Mouse (Mus musculus) layer of hippocampus, adult 18-20 months (tissue): ENCODE data around the gene Tead1. TPM values are rescaled to one million over a fixed set of nuclear protein-coding genes. Genes with fewer than 3 reads are reported as not detected.

Experiments
- microRNA-seq, 2 experiments: library from miRNA; unstranded; fragments of <30 nt; microRNA quantifications; one replicate each; pipeline ENCODE4 v1.2.0; 2021
- total RNA-seq, 2 experiments: library from RNA; stranded (reverse); gene quantifications; 2 replicates each; pipeline ENCODE4 v1.2.3; 2021

The Tead1 gene
- total RNA-seq, 2 experiments from 2014 or later: 22.6 to 25.3 TPM

Small RNAs within 50 kb of the gene (microRNA-seq; reads per million reads assigned to microRNA genes)
- 0 reads per million in 2 experiments for gene Gm44462
